Mouse (Mus musculus) embryonic fibroblast, embryonic 13.5 days (primary cell): ENCODE measurements around the gene Mrc1.

Experiments used
- CTCF ChIP-seq: IDR thresholded peaks from 2 replicates; pipeline ENCODE4 v1.5.1; 2011; ENCODE audit warnings: mild to moderate bottlenecking, control low read depth, low read length, moderate library complexity, borderline replicate concordance; ENCODE audit not compliant: insufficient read depth
- POLR2A ChIP-seq: IDR thresholded peaks from 2 replicates; pipeline ENCODE4 v1.6.1; 2011; ENCODE audit warnings: low read depth, mild to moderate bottlenecking, control low read depth, low read length, moderate library complexity

DNA sequence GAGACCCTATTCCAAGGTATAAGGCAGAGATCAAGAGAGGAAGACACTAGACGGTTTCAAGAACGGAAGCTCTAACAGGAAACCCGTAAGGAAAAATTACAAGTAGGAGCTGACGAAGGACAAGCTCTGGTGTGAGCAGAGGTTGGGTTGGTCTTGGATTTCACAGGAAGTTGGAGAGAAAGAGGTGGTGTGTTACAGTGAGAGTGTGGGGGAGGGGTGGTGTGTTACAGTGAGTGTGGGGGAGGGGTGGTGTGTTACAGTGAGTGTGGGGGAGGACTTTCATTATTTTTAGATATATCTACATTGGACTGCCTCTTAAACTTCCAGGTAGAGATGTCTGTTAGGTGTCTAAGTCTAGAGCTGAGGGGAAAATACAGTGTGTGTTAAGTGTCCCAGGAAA, 38.5 kb upstream of the Mrc1 start:
- TF ChIP-seq POLR2A, result no peak
- no peak for TF ChIP-seq CTCF
